Mouse (Mus musculus) hematopoietic stem cell, adult 5-6 weeks (primary cell): ENCODE results near the gene Naxd. TPM values are rescaled to one million over a fixed set of nuclear protein-coding genes. Genes with fewer than 3 reads are reported as not detected.
A peak's percentile ranks its signal among the peaks of the same experiment; 100 is the strongest.

Source experiments
- ATAC-seq, 2 experiments: fragments of 125-278 bp in 1 of 2; replicated peaks in 1 of 2; 2 replicates each; pipeline ENCODE4 v1.8.0; 2016 to 2017; ENCODE audit warnings: inconsistent platforms in 2 of 2, mild to moderate bottlenecking in 2 of 2, moderate number of reproducible peaks in 2 of 2, low read depth in 1 of 2, moderate TSS enrichment in 1 of 2; ENCODE audit not compliant: low FRiP score in 2 of 2, poor library complexity in 2 of 2, severe bottlenecking in 2 of 2, insufficient read depth in 1 of 2, low TSS enrichment in 1 of 2
- total RNA-seq: library from RNA; stranded (forward); fragments of 172-1452, 232-1000 nt; gene quantifications from 2 replicates; pipeline ENCODE4 v1.2.3, GENCODE M21; 2017

The Naxd gene
- 53.2 and 56.3 TPM in 2 replicates for total RNA-seq

- peak; percentile 97 to 98 for ATAC-seq
Measured at GRCm38 (mm10) chr8:11497017-11497990, at the start of gene Naxd. Gene Naxd, plus strand, starts transcription at chr8:11497506.

GRCm38 (mm10) chr8:11447910-11448570, 49.3 kb upstream of the Naxd start:
- ATAC-seq: no peak

- peak; percentile 45 to 50; a peak in 2 of 4 replicates for ATAC-seq
Measured at GRCm38 (mm10) chr8:11450184-11451113, 46.9 kb upstream of the Naxd start.

- ATAC-seq: no peak
Measured at GRCm38 (mm10) chr8:11452152-11452551, 45.2 kb upstream of the Naxd start.

- peak; percentile 24 to 59; a peak in 3 of 4 replicates for ATAC-seq
Measured at GRCm38 (mm10) chr8:11452559-11452958, 44.7 kb upstream of the Naxd start.

GRCm38 (mm10) chr8:11452974-11453373, 44.3 kb upstream of the Naxd start:
- ATAC-seq: peak in 1 of 2 experiments; percentile 13; a peak in 2 of 4 replicates

- ATAC-seq: no peak
Measured at GRCm38 (mm10) chr8:11454228-11454627, 43.1 kb upstream of the Naxd start.

GRCm38 (mm10) chr8:11457278-11457677, 40.0 kb upstream of the Naxd start:
- ATAC-seq: no peak

- ATAC-seq: no peak
Measured at GRCm38 (mm10) chr8:11457981-11458836, 39.1 kb upstream of the Naxd start.

- ATAC-seq: no peak
Measured at GRCm38 (mm10) chr8:11459016-11459415, 38.3 kb upstream of the Naxd start.

- ATAC-seq: peak in 1 of 2 experiments; percentile 36; a peak in 2 of 4 replicates
Measured at GRCm38 (mm10) chr8:11460934-11461333, 36.4 kb upstream of the Naxd start.

GRCm38 (mm10) chr8:11461847-11462246, 35.5 kb upstream of the Naxd start:
- ATAC-seq: no peak

- no peak for ATAC-seq
Measured at GRCm38 (mm10) chr8:11462641-11463040, 34.7 kb upstream of the Naxd start.

- ATAC-seq: no peak
Measured at GRCm38 (mm10) chr8:11463541-11463888, 33.8 kb upstream of the Naxd start.

GRCm38 (mm10) chr8:11463889-11464706, 33.2 kb upstream of the Naxd start:
- peak; percentile 81 to 83 for ATAC-seq

- ATAC-seq: 0 out of 4 replicates have a peak, but pooled peaks of 1 of the 2 experiments have one; percentile 3
Measured at GRCm38 (mm10) chr8:11464707-11464964, 32.7 kb upstream of the Naxd start.
